Mouse (Mus musculus) lung, embryonic 16.5 days (tissue): ENCODE results near the gene Lhx1. TPM values are rescaled to one million over a fixed set of nuclear protein-coding genes. Genes with fewer than 3 reads are reported as not detected.

Experiments used
- ATAC-seq: fragments of 200-750 bp; cut with Nextera tagmentation; 2 replicates; pipeline ENCODE4 v1.8.0; 2017; ENCODE audit warnings: low read depth, mild to moderate bottlenecking, moderate library complexity
- H3K27ac ChIP-seq: fragments of 300-500 bp; sonication (generic); 2 replicates; pipeline ENCODE4 v1.5.1; 2014; ENCODE audit warnings: mild to moderate bottlenecking, control low read depth, low read length
- H3K27me3 ChIP-seq: fragments of 300-500 bp; sonication (generic); 2 replicates; pipeline ENCODE4 v1.6.1; 2014; ENCODE audit warnings: low read depth, low read length, mixed read lengths; ENCODE audit not compliant: control insufficient read depth, insufficient read depth
- H3K36me3 ChIP-seq: fragments of 300-500 bp; sonication (generic); 2 replicates; pipeline ENCODE4 v1.6.1; 2014; ENCODE audit warnings: low read length; ENCODE audit not compliant: control insufficient read depth, insufficient read depth
- H3K4me1 ChIP-seq: fragments of 300-500 bp; sonication (generic); replicated peaks from 2 replicates; pipeline ENCODE4 v1.6.1; 2014; ENCODE audit warnings: low read length, mixed read lengths; ENCODE audit not compliant: control insufficient read depth, insufficient read depth
- H3K4me2 ChIP-seq: fragments of 300-500 bp; sonication (generic); 2 replicates; pipeline ENCODE4 v1.6.1; 2014; ENCODE audit warnings: low read depth, low read length, control low read depth
- H3K4me3 ChIP-seq: fragments of 300-500 bp; sonication (generic); 2 replicates; pipeline ENCODE4 v1.5.1; 2014; ENCODE audit warnings: mild to moderate bottlenecking, low read length, control low read depth
- H3K9ac ChIP-seq: fragments of 300-500 bp; sonication (generic); 2 replicates; pipeline ENCODE4 v1.6.1; 2014; ENCODE audit warnings: low read length, control low read depth
- H3K9me3 ChIP-seq: fragments of 300-500 bp; sonication (generic); 2 replicates; pipeline ENCODE4 v1.6.1; 2016; ENCODE audit warnings: low read length; ENCODE audit not compliant: control insufficient read depth
- WGBS: fragments of 180-500 bp; shearing (Covaris S2); extraction: QIAGEN DNeasy Blood & Tissue Kit; methylation state at CpG from one replicate; pipeline ENCODE4 v1.1.7; 2014; 5-methylcytosine and 5-hydroxymethylcytosine counted together
- polyA plus RNA-seq: library from polyadenylated mRNA; unstranded; fragments of >200 nt; fragmentation: Nextera tagmentation; extraction: Ambion mirVana; gene quantifications from 2 replicates; pipeline ENCODE4 v1.2.1, GENCODE M21; 2015

The Lhx1 gene
- polyA plus RNA-seq, 1 experiment from 2014 or later, result not detected

DNA sequence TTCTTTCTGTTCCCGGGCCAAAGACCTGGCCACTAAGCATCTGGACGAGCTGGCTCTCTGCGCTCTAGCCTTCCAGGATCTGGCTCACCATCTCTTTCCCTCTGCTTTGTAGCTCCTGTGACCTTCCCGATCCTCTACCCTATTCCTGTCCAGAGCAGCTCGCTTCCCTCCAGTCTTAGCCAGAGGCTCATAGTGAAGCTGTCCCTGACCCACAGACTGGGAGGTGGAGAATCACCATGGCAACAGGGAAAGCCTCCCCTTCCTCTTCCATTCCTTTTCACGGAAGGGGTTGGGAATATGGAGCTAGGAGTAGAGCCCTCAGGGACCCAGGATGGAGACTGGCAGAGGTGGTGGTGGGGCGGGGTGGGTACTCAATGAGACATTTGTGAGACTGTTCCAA is 38.0 kb upstream of the Lhx1 start:
- WGBS, result 38% methylated on average over 7 of the region's 7 CpGs
- Histone ChIP-seq H3K9me3 (no peaks in the 10 kb centered on the region), H3K36me3 (no peaks in the 10 kb centered on the region), H3K4me1 (no peaks in the 10 kb centered on the region), H3K27ac (no peak overlapping the region), H3K4me3 (no peak overlapping the region), H3K4me2 (no peak overlapping the region), H3K27me3 (no peaks in the 10 kb centered on the region; the same call in 1 of the 2 replicates), H3K9ac (no peak overlapping the region)
- no peak for ATAC-seq

- 21% methylated on average over 9 of the region's 9 CpGs for WGBS
- ATAC-seq, result no peak
Measured at GRCm38 (mm10) chr11:84562758-84563347, 37.5 kb upstream of the Lhx1 start.

DNA sequence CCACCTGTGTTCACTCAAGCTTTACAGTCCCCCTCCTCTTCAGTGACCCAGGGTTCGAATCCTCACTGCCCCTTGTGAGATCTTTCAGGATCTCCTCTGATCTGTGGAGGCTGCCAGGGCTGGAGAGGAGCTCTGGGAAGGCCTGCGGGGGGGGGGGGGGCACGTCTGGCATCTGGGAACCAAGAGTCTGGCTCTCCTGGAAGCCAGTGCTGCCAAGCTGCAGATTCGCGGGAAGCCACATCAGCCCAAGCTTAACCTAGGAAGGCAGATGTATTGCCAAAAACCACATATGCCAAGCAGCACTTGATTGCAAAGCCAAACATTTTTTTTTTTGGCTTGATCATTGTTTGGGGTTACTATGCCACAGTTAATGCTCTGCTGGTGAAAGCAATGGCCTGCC is 36.2 kb upstream of the Lhx1 start:
- no peak for ATAC-seq

More at GRCm38 (mm10) chr11:84562758-84563347, 37.5 kb upstream of the Lhx1 start:
- Histone ChIP-seq H3K4me3 (no peak overlapping the region), H3K9me3 (no peaks in the 10 kb centered on the region), H3K9ac (no peak overlapping the region), H3K27ac (no peak overlapping the region), H3K36me3 (no peaks in the 10 kb centered on the region), H3K27me3 (no peaks in the 10 kb centered on the region; the same call in 1 of the 2 replicates), H3K4me1 (no peaks in the 10 kb centered on the region), H3K4me2 (no peak overlapping the region)

GRCm38 (mm10) chr11:84553821-84554450 is 28.6 kb upstream of the Lhx1 start:
- no peaks in the 10 kb centered on the region for H3K27me3 ChIP-seq
- H3K4me2 ChIP-seq, result no peak overlapping the region
- WGBS, result 73% methylated on average over 14 of the region's 14 CpGs
- no peak overlapping the region for H3K9ac ChIP-seq
- no peaks in the 10 kb centered on the region for H3K4me1 ChIP-seq
- H3K27ac ChIP-seq, result no peak overlapping the region
- no peaks in the 10 kb centered on the region for H3K36me3 ChIP-seq
- no peak overlapping the region for H3K4me3 ChIP-seq
- no peaks in the 10 kb centered on the region for H3K9me3 ChIP-seq
- ATAC-seq, result no peak

More for the DNA sequence above, 36.2 kb upstream of the Lhx1 start:
- H3K9ac ChIP-seq, result no peak overlapping the region
- no peak overlapping the region for H3K27ac ChIP-seq
- H3K36me3 ChIP-seq, result no peaks in the 10 kb centered on the region
- no peaks in the 10 kb centered on the region for H3K27me3 ChIP-seq
- H3K4me1 ChIP-seq, result no peaks in the 10 kb centered on the region
- H3K4me2 ChIP-seq, result no peak overlapping the region
- H3K9me3 ChIP-seq, result no peaks in the 10 kb centered on the region
- 54% methylated on average over 5 of the region's 5 CpGs for WGBS
- H3K4me3 ChIP-seq, result no peak overlapping the region

DNA sequence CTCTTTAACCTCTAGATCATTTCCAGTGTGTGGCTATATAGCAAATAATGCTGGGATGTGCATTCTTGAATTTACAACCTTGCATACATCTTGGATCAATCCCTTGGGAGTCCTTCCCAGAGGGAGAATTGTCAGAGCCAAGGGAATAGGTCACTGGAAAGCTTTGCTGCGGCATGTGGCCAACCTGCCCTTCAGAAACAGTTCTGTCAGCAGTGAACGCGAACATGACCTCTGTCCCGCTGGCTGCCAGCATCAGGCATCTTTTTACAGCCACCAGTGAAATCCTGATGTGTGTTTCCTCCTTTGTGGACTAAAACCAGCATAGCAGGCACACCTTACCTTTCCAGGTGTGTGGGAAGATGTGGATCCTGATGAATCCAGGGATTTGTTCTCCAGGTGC is 26.0 kb upstream of the Lhx1 start:
- Histone ChIP-seq H3K27me3 (no peaks in the 10 kb centered on the region), H3K4me3 (no peak overlapping the region), H3K9ac (no peak overlapping the region), H3K4me2 (no peak overlapping the region), H3K27ac (no peak overlapping the region), H3K36me3 (no peaks in the 10 kb centered on the region), H3K9me3 (no peaks in the 10 kb centered on the region), H3K4me1 (no peaks in the 10 kb centered on the region)
- 51% methylated on average over 4 of the region's 4 CpGs for WGBS
- no peak for ATAC-seq

DNA sequence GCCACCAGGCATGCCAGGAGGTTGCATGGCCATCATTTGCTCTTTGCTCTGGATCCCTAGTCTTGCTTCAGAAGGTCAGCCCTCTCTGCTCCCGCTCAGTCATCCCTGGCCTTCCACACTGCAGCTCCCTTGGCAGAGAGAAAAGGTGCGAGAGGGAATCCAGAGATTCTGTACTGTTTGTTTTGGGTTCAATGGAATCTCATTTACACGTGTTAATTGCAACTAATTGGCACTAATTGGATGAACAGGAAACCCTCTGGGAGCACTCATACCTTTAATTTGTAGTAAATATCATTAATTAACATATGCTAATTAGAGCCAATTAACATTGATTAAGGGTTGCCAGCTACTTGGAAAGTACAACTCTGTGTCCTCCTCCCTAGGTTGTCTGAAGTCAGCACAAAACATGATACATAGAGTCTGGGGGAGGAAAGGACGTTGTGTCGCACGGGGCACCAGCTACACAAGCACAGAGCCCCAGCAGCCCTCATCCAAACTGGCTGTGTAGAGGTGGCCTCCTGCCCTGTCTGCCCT is 24.0 kb upstream of the Lhx1 start:
- Histone ChIP-seq H3K9me3 (no peaks in the 10 kb centered on the region), H3K36me3 (no peaks in the 10 kb centered on the region), H3K4me3 (no peak overlapping the region), H3K9ac (no peak overlapping the region), H3K27me3 (no peaks in the 10 kb centered on the region), H3K27ac (no peak overlapping the region), H3K4me1 (no peaks in the 10 kb centered on the region), H3K4me2 (no peak overlapping the region)
- 51% methylated on average over 6 of the region's 6 CpGs for WGBS
- ATAC-seq, result no peak

- H3K9ac ChIP-seq, result no peak overlapping the region
- ATAC-seq, result no peak
- H3K27ac ChIP-seq, result no peak overlapping the region
- no peak overlapping the region for H3K4me2 ChIP-seq
- no peaks in the 10 kb centered on the region for H3K27me3 ChIP-seq
- no peaks in the 10 kb centered on the region for H3K9me3 ChIP-seq
- WGBS, result 52% methylated on average over 2 of the region's 2 CpGs
- no peaks in the 10 kb centered on the region for H3K36me3 ChIP-seq
- no peak overlapping the region for H3K4me3 ChIP-seq
- no peaks in the 10 kb centered on the region for H3K4me1 ChIP-seq
Measured at GRCm38 (mm10) chr11:84548293-84548692, 23.0 kb upstream of the Lhx1 start.

GRCm38 (mm10) chr11:84539981-84540380 is 14.6 kb upstream of the Lhx1 start:
- Histone ChIP-seq H3K9me3 (no peaks in the 10 kb centered on the region), H3K4me3 (no peak overlapping the region), H3K36me3 (no peaks in the 10 kb centered on the region), H3K4me1 (no peaks in the 10 kb centered on the region), H3K4me2 (no peak overlapping the region), H3K27ac (no peak overlapping the region), H3K27me3 (peaks cover 3% of the 10 kb centered on the region; the same call in 1 of the 2 replicates), H3K9ac (no peak overlapping the region)
- ATAC-seq, result no peak
- WGBS, result 8% methylated on average over 4 of the region's 4 CpGs

DNA sequence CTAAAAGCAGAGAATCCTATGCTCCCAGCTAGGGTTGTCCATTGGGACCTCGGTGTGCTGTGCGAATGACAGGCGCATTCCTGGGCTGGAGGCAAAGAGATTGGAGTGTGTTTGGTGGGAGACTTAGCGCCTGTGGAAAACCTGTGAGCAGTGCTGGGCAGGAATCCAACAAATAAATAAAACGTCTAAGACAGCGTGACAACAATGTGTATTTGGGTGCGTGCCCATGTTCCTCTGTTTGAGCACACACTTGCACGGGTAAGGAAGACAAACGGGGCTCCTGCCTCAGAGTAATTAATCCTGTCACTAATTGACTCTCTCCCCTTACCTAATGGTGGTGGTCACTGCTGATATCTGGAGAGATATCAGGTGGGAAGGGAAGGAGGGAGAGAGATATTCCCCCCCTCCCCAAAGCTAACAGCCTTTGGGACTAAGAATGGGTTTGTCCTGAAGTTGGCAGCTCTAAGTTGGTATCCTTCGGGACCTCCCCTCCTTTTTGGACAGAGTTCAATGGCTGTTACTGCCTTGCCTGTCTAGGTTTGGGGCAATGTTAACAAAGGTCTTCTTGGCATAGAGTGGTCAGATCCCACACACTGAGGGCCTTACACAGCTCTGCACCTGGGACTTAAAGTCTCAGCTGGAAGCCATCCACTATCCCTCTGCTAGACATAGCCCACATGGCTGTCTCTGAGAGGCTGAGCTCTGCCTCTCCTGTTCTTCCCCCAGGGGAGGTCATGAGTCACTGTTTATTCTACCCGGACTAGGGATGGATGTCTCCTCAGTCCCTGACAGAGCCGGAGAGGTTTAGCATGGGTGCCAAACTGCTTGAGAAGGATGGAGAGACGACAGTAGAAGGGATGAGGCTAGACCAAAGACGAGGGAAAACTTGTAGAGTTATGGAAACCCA is 4.7 kb upstream of the Lhx1 start:
- Histone ChIP-seq H3K9ac (no peak overlapping the region), H3K36me3 (no peaks in the 10 kb centered on the region), H3K4me2 (no peak overlapping the region), H3K4me3 (no peak overlapping the region), H3K27me3 (peaks cover 84% of the 10 kb centered on the region), H3K27ac (no peak overlapping the region), H3K4me1 (peaks cover 19% of the 10 kb centered on the region), H3K9me3 (no peaks in the 10 kb centered on the region)
- ATAC-seq, result 0 out of 2 replicates have a peak, but pooled peaks have one; percentile 63
- WGBS, result 3% methylated on average over 14 of the region's 14 CpGs
